Mouse (Mus musculus) megakaryocyte, embryonic 14.5 days (primary cell): ENCODE measurements around the gene Ubxn7.

ENCODE experiments used
- FLI1 ChIP-seq: IDR thresholded peaks from 2 replicates; pipeline ENCODE4 v1.6.1; 2012; ENCODE audit warnings: low read length, inconsistent platforms, mixed read lengths
- GATA1 ChIP-seq: IDR thresholded peaks from 3 replicates; pipeline ENCODE4 v1.6.1; 2012; ENCODE audit warnings: mixed read lengths, low read length, inconsistent platforms, borderline replicate concordance

DNA sequence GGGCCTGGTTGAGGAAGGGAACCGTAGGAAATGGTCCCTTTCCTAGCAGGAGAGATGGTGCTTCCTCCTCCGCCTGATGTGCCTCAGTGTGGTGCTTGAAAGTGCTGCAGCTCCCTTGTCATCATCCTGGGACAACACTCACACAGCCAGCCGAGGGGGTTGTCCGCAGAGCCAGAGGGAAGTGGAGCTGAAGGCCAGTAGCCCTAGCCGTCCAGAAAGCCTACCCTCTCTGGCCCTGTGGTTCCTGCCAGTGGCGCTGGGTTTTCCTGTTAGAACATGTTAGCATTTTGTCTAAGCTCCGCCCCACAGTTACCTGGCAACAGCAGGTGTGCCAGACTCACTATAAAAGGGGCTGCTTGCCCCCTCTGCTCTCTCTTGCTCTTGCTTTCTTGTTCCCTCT is 8.1 kb upstream of the Ubxn7 start:
- TF ChIP-seq GATA1: no peak
- no peak for TF ChIP-seq FLI1
